Mouse (Mus musculus): ENCODE results near the gene Neb.

GRCm38 (mm10) chr2:52179678-52180077, 198.6 kb downstream of the Neb start:
- no peak for TF ChIP-seq CTCF (IDR thresholded peaks at IDR 0.05 in 2 of 3, conservative IDR thresholded peaks at IDR 0.05 in 1 of 3; ENCODE audit: control insufficient read depth in 1 of 3, insufficient read depth in 1 of 3, low read depth in 2 of 3, low read length in 3 of 3, poor library complexity in 1 of 3, severe bottlenecking in 1 of 3)
- TF ChIP-seq NELFE (IDR thresholded peaks at IDR 0.05; ENCODE audit: low read depth, low read length) = no peak
- TF ChIP-seq POLR2A (IDR thresholded peaks at IDR 0.05; ENCODE audit: control insufficient read depth in 1 of 2, insufficient read depth in 1 of 2, low read depth in 1 of 2, low read length in 2 of 2, poor library complexity in 1 of 2) = no peak
- TF ChIP-seq KAT2A (conservative IDR thresholded peaks at IDR 0.05; ENCODE audit: low read depth, low read length) = no peak
- TF ChIP-seq SIN3A (IDR thresholded peaks at IDR 0.05; ENCODE audit: low read length) = no peak
- TF ChIP-seq MEF2A (IDR thresholded peaks at IDR 0.05; ENCODE audit: extremely low read depth, insufficient replicate concordance, low read depth, low read length, poor library complexity, severe bottlenecking) = no peak
- no peak for TF ChIP-seq MAFK (IDR thresholded peaks at IDR 0.05; ENCODE audit: borderline replicate concordance, low read depth, low read length)
- no peak for TF ChIP-seq MAX (IDR thresholded peaks at IDR 0.05; ENCODE audit: low read length)

Measured in MEL (cell line).